Mouse (Mus musculus) Patski (cell line): ENCODE measurements around the gene Krt71. TPM values are rescaled to one million over a fixed set of nuclear protein-coding genes. Genes with fewer than 3 reads are reported as not detected.

Experiments used
- ATAC-seq: fragments of 100-300 bp; one replicate; pipeline ENCODE4 v1.8.0; 2021
- CTCF ChIA-PET: fragments of 350-600 bp; sonication (Branson Sonifier 250); formaldehyde crosslinking; loops from one replicate; lab custom pipeline; 2022; ENCODE audit warnings: inconsistent platforms; lab: Charles Lee
- POLR2A ChIA-PET: fragments of 350-600 bp; sonication (Branson Sonifier 250); formaldehyde crosslinking; loops from one replicate; lab custom pipeline; 2022; ENCODE audit warnings: antibody characterized with exemption, inconsistent platforms; lab: Charles Lee
- DNase-seq: peaks from one replicate; pipeline ENCODE4 v3.0.0-alpha.2; 2011; ENCODE audit warnings: low read depth, low spot score
- H3K27me3 ChIP-seq: fragments of 371-371 bp; one replicate; pipeline ENCODE4 v1.5.1; 2021
- CTCF ChIP-seq: fragments of 100-300 bp; IDR thresholded peaks from one replicate; pipeline ENCODE4 v1.5.1; 2021
- in situ Hi-C: fragments of 300-500 bp; cut with MboI; formaldehyde crosslinking; loops from 3 replicates; pipeline ENCODE4 v1.11.1; 2018; ENCODE audit warnings: low pct_unique_long_range_greater_than_20kb, mixed read lengths
- polyA plus RNA-seq: library from polyadenylated mRNA; unstranded; gene quantifications from one replicate; pipeline ENCODE4 v1.2.3, GENCODE M21; 2021

The Krt71 gene
- polyA plus RNA-seq, 1 experiment from 2014 or later: not detected

- DNase-seq: no peak
- peaks cover 51% of the 10 kb centered on the region for H3K27me3 ChIP-seq
- ChIA-PET POLR2A (no interaction called here), CTCF (no interaction called here)
- no peak for TF ChIP-seq CTCF
- in situ Hi-C loops: no loop called here
- ATAC-seq: no peak
Measured at GRCm38 (mm10) chr15:101688161-101688560, 54.7 kb downstream of the Krt71 start.

Other genes starting within 250 kb of the Krt71 start
- not detected for gene Gm49425, start 225.8 kb downstream of the Krt71 start, polyA plus RNA-seq
- not detected for gene Krt84, start 210.3 kb downstream of the Krt71 start, polyA plus RNA-seq
- not detected for gene Krt82, start 192.4 kb downstream of the Krt71 start, polyA plus RNA-seq
- gene Krt90, start 180.2 kb downstream of the Krt71 start, polyA plus RNA-seq: 0.27 TPM
- not detected for gene Krt75, start 169.2 kb downstream of the Krt71 start, polyA plus RNA-seq
- not detected for gene Gm5414, start 114.9 kb downstream of the Krt71 start, polyA plus RNA-seq
- not detected for gene Gm5478, start 95.7 kb downstream of the Krt71 start, polyA plus RNA-seq
- not detected for gene Krt6b, start 62.8 kb downstream of the Krt71 start, polyA plus RNA-seq
- not detected for gene Krt6a, start 48.8 kb downstream of the Krt71 start, polyA plus RNA-seq
- 0.03 TPM for gene Krt5, start 30.2 kb downstream of the Krt71 start, polyA plus RNA-seq
- not detected for gene Krt72, start 43.4 kb upstream of the Krt71 start, polyA plus RNA-seq
- not detected for gene Krt73, start 59.2 kb upstream of the Krt71 start, polyA plus RNA-seq
- not detected for gene Krt2, start 75.1 kb upstream of the Krt71 start, polyA plus RNA-seq
- not detected for gene Krt1, start 107.7 kb upstream of the Krt71 start, polyA plus RNA-seq
- gene Krt77, start 126.6 kb upstream of the Krt71 start, polyA plus RNA-seq: not detected
- not detected for gene Krt76, start 149.8 kb upstream of the Krt71 start, polyA plus RNA-seq
- 0.19 TPM for gene Krt4, start 181.6 kb upstream of the Krt71 start, polyA plus RNA-seq
- gene Krt79, start 197.2 kb upstream of the Krt71 start, polyA plus RNA-seq: 1.3 TPM
- gene Krt78, start 211.2 kb upstream of the Krt71 start, polyA plus RNA-seq: 0.05 TPM